Mouse (Mus musculus) liver, postnatal 0 days (tissue): ENCODE results near the gene Mterf2.

ENCODE experiments used
- CTCF ChIP-seq: sonication (generic); IDR thresholded peaks from 2 replicates; pipeline ENCODE4 v1.5.1; 2016; ENCODE audit warnings: antibody characterized with exemption, low read depth
- EP300 ChIP-seq: IDR thresholded peaks from 2 replicates; pipeline ENCODE4 v1.6.1; 2016; ENCODE audit warnings: antibody characterized with exemption, low read depth, mild to moderate bottlenecking

- TF ChIP-seq CTCF (no peak), EP300 (no peak)
These were observed 25.4 kb downstream of the Mterf2 start, which contains the start of the genes Fhl4 and Tmem263 for GRCm38 (mm10) chr10:85102247-85103084.
